ENCODE assay signal across 9 mouse cellular contexts in genomic region chr3:145757844-145758243, GRCm38 (mm10). TPM values are rescaled to one million over a fixed set of nuclear protein-coding genes. Genes with fewer than 3 reads are reported as not detected.
A peak's percentile ranks its signal among the peaks of the same experiment; 100 is the strongest.
DNase-seq lines count a peak whose midpoint lies in the region; ATAC-seq and TF ChIP-seq lines count a peak whose summit lies in the region.
"Had no signal": no experiment of that assay in that cellular context is flagged by ENCODE, and none has a peak within 500 bp of the region (broad histone marks: within the 10 kb centered on the region; RNA-seq: fewer than 3 reads in every experiment).

No protein-coding gene starts in this region.

- H3K4me3 ChIP-seq in embryonic fibroblast, embryonic 13.5 days (ENCODE audit: insufficient read depth, low read length), result peak overlapping the region; percentile 96
- H3K4me3 ChIP-seq in limb, embryonic 11.5 days (ENCODE audit: low read depth, low read length), result no peak overlapping the region; the same call in 1 of the 2 replicates
- H3K4me3 ChIP-seq in myocyte, result peak overlapping the region; percentile 22

- peaks cover 6% of the 10 kb centered on the region; the same call in 1 of the 2 replicates for H3K4me1 ChIP-seq in embryonic fibroblast, embryonic 13.5 days (ENCODE audit: control insufficient read depth, insufficient read depth, low read length)
- peaks cover 3% of the 10 kb centered on the region; the same call in 1 of the 2 replicates for H3K4me1 ChIP-seq in limb, embryonic 11.5 days (ENCODE audit: control insufficient read depth, insufficient read depth, low read length)

- H3K27me3 ChIP-seq in limb, embryonic 11.5 days (ENCODE audit: control insufficient read depth, insufficient read depth, low read length), result peaks cover 22% of the 10 kb centered on the region
- no peaks in the 10 kb centered on the region for H3K27me3 ChIP-seq in myocyte (ENCODE audit: control insufficient read depth, insufficient read depth, insufficient read length)

- ATAC-seq in limb, embryonic 11.5 days (ENCODE audit: insufficient number of reproducible peaks, low FRiP score, low TSS enrichment, low read depth), result no peak
- no peak for ATAC-seq in erythroid progenitor cell, adult 5-6 weeks (replicated peaks; ENCODE audit: low FRiP score, poor library complexity, severe bottlenecking)
- no peak for ATAC-seq in megakaryocyte, adult 5-6 weeks (ENCODE audit: poor library complexity, severe bottlenecking)

- no peak; the same call in 1 of the 2 replicates for TF ChIP-seq POLR2A in embryonic fibroblast, embryonic 13.5 days (IDR thresholded peaks at IDR 0.05; ENCODE audit: low read depth, low read length)
- no peak for TF ChIP-seq POLR2A in myocyte (IDR thresholded peaks at IDR 0.05; ENCODE audit: insufficient read length, low read depth)

- no peaks in the 10 kb centered on the region for H3K79me2 ChIP-seq in myocyte (ENCODE audit: control insufficient read depth, insufficient read depth)

- peak overlapping the region; percentile 98; the same call in 1 of the 2 replicates for H3K4me2 ChIP-seq in limb, embryonic 11.5 days (ENCODE audit: low read depth, severe bottlenecking)
- H3K4me2 ChIP-seq in myocyte (ENCODE audit: low read depth), result peak overlapping the region; percentile 92

- peak; percentile 2 for DNase-seq in kidney, adult 18-20 months
- DNase-seq in kidney, postnatal 4 days, result no peak
- DNase-seq in limb, embryonic 11.5 days (ENCODE audit: low spot score), result no peak
- DNase-seq in embryo, embryonic 10 days (ENCODE audit: low spot score), result no peak

- WGBS in limb, embryonic 11.5 days, result 38% methylated on average over 4 of the region's 4 CpGs

- no peaks in the 10 kb centered on the region for H3K36me3 ChIP-seq in limb, embryonic 11.5 days (ENCODE audit: control insufficient read depth, insufficient read depth, low read length)
- H3K36me3 ChIP-seq in myocyte (ENCODE audit: control insufficient read depth, insufficient read depth), result no peaks in the 10 kb centered on the region
- H3K36me3 ChIP-seq: G1E had no signal

- no peak overlapping the region for H3ac ChIP-seq in myocyte (ENCODE audit: control insufficient read depth, insufficient read length)

- H3K9me3 ChIP-seq in limb, embryonic 11.5 days (ENCODE audit: control insufficient read depth, low read length), result no peaks in the 10 kb centered on the region

- no peak for TF ChIP-seq CTCF in embryonic fibroblast, embryonic 13.5 days (IDR thresholded peaks at IDR 0.05; ENCODE audit: borderline replicate concordance, insufficient read depth, low read length)

- H3K27ac ChIP-seq in embryonic fibroblast, embryonic 13.5 days (ENCODE audit: insufficient read depth, low read length), result peak overlapping the region; percentile 44; the same call in 1 of the 2 replicates
- H3K27ac ChIP-seq in limb, embryonic 11.5 days (replicated peaks; ENCODE audit: low read depth, low read length), result no peak overlapping the region

- no peak overlapping the region for H3K9ac ChIP-seq in limb, embryonic 11.5 days (ENCODE audit: low read length)

TF ChIP-seq in myocyte, 11 proteins besides CTCF, POLR2A, EP300 and RAD21:
- TF ChIP-seq TCF12 (IDR thresholded peaks at IDR 0.05; ENCODE audit: insufficient read depth, poor library complexity, severe bottlenecking), result no peak
- TF ChIP-seq SRF (IDR thresholded peaks at IDR 0.05; ENCODE audit: control insufficient read depth, insufficient read length, low read depth), result no peak
- no peak for TF ChIP-seq MYOD1 (IDR thresholded peaks at IDR 0.05; ENCODE audit: control insufficient read depth in 1 of 3, insufficient read length in 2 of 3, low read depth in 2 of 3)
- TF ChIP-seq REST (IDR thresholded peaks at IDR 0.05; ENCODE audit: insufficient read depth, insufficient read length), result no peak
- no peak for TF ChIP-seq TCF3 (IDR thresholded peaks at IDR 0.05; ENCODE audit: insufficient read length, low read depth)
- TF ChIP-seq MAX (IDR thresholded peaks at IDR 0.05; ENCODE audit: low read depth), result no peak
- no peak for TF ChIP-seq USF1 (IDR thresholded peaks at IDR 0.05; ENCODE audit: low read depth)
- TF ChIP-seq CEBPB (IDR thresholded peaks at IDR 0.05; ENCODE audit: insufficient read depth, poor library complexity, severe bottlenecking), result no peak
- TF ChIP-seq MYOG (IDR thresholded peaks at IDR 0.05; ENCODE audit: control insufficient read depth in 1 of 3, insufficient read depth in 1 of 3, insufficient read length in 2 of 3, low read depth in 2 of 3), result no peak
- TF ChIP-seq POLR2AphosphoS2 (IDR thresholded peaks at IDR 0.05; ENCODE audit: insufficient read length, low read depth), result no peak
- no peak for TF ChIP-seq E2F4 (IDR thresholded peaks at IDR 0.05; ENCODE audit: insufficient read depth)
TF ChIP-seq in myocyte: peak in this region for 0.

RNA-seq across cellular contexts. Expression of gene Ddah1, which starts 0.6 kb away (rescaled TPM):
- polyA plus RNA-seq in embryonic fibroblast, embryonic 13.5 days (2011; ENCODE audit: insufficient read length, low read depth, missing spikeins), result 145 and 197 TPM in 2 replicates
- polyA plus RNA-seq in limb, embryonic 11.5 days (2014; fragmentation: Nextera tagmentation; extraction: Ambion mirVana), result 14.0 and 15.6 TPM in 2 replicates
- 7.4 TPM for polyA plus RNA-seq in myocyte (2012; fragmentation: generic; extraction: Trizol)
- total RNA-seq in erythroid progenitor cell, adult 5-6 weeks (2015; ENCODE audit: low replicate concordance), result 0.72 TPM in 1 of 2 replicates, not detected in the other
- total RNA-seq in erythroid progenitor cell, adult 5-6 weeks (2017; ENCODE audit: low replicate concordance), result not detected in 2 replicates
- not detected in 2 replicates for total RNA-seq in megakaryocyte, adult 5-6 weeks (2015)
- total RNA-seq in megakaryocyte, adult 5-6 weeks (2017), result not detected in 2 replicates
- polyA plus RNA-seq: G1E had no signal
